41 mouse cellular contexts compared by ENCODE assay signal in genomic region chr5:88348533-88348932, GRCm38 (mm10). TPM values are rescaled to one million over a fixed set of nuclear protein-coding genes. Genes with fewer than 3 reads are reported as not detected.
"Had no signal": no experiment of that assay in that cellular context is flagged by ENCODE, and none has a peak within 500 bp of the region (broad histone marks: within the 10 kb centered on the region; RNA-seq: fewer than 3 reads in every experiment).

No protein-coding gene starts in this region.

RNA-seq across cellular contexts. Expression of gene Amtn, which starts 27.4 kb away (rescaled TPM):
- total RNA-seq: heart, postnatal 10 days; heart, postnatal 14 days; heart, postnatal 25 days; heart, postnatal 36 days; heart, postnatal 4 days; hematopoietic stem cell, adult 5-6 weeks; hindbrain, postnatal 0 days; layer of hippocampus, adult 18-20 months; layer of hippocampus, adult 2 months; layer of hippocampus, adult 8-10 months; layer of hippocampus, postnatal 10 days; layer of hippocampus, postnatal 14 days; layer of hippocampus, postnatal 25 days; layer of hippocampus, postnatal 36 days; left cerebral cortex, adult 18-20 months; left cerebral cortex, adult 2 months; left cerebral cortex, adult 8-10 months had no signal
- polyA plus RNA-seq: heart, embryonic 12.5 days; heart, embryonic 13.5 days; heart, embryonic 14.5 days; heart, embryonic 15.5 days; heart, embryonic 16.5 days; heart, postnatal 0 days; hindbrain, embryonic 10.5 days; hindbrain, embryonic 11.5 days; hindbrain, embryonic 12.5 days; hindbrain, embryonic 13.5 days; hindbrain, embryonic 14.5 days; hindbrain, embryonic 15.5 days; hindbrain, embryonic 16.5 days; hindbrain, postnatal 0 days; inflammation-experienced regulatory T-cells, adult 6 months; intestine, embryonic 14.5 days; intestine, embryonic 15.5 days; intestine, embryonic 16.5 days; kidney, adult 2 months; kidney, embryonic 14.5 days; kidney, embryonic 15.5 days; kidney, embryonic 16.5 days; kidney, postnatal 0 days; large intestine, adult 2 months had no signal

RNA-seq across cellular contexts. Expression of gene Prol1, which starts 31.4 kb away (rescaled TPM):
- total RNA-seq: heart, postnatal 10 days; heart, postnatal 14 days; heart, postnatal 25 days; heart, postnatal 36 days; heart, postnatal 4 days; hematopoietic stem cell, adult 5-6 weeks; hindbrain, postnatal 0 days; layer of hippocampus, adult 18-20 months; layer of hippocampus, adult 2 months; layer of hippocampus, adult 8-10 months; layer of hippocampus, postnatal 10 days; layer of hippocampus, postnatal 14 days; layer of hippocampus, postnatal 25 days; layer of hippocampus, postnatal 36 days; left cerebral cortex, adult 18-20 months; left cerebral cortex, adult 2 months; left cerebral cortex, adult 8-10 months had no signal
- polyA plus RNA-seq: heart, embryonic 12.5 days; heart, embryonic 13.5 days; heart, embryonic 14.5 days; heart, embryonic 15.5 days; heart, embryonic 16.5 days; heart, postnatal 0 days; hindbrain, embryonic 10.5 days; hindbrain, embryonic 11.5 days; hindbrain, embryonic 12.5 days; hindbrain, embryonic 13.5 days; hindbrain, embryonic 14.5 days; hindbrain, embryonic 15.5 days; hindbrain, embryonic 16.5 days; hindbrain, postnatal 0 days; inflammation-experienced regulatory T-cells, adult 6 months; intestine, embryonic 14.5 days; intestine, embryonic 15.5 days; intestine, embryonic 16.5 days; intestine, postnatal 0 days; kidney, adult 2 months; kidney, embryonic 14.5 days; kidney, embryonic 15.5 days; kidney, embryonic 16.5 days; kidney, postnatal 0 days; large intestine, adult 2 months had no signal
